Mouse (Mus musculus) regulatory T cell (primary cell): ENCODE data around the gene Slc4a3.

Experiments used
- in situ Hi-C: fragments of 300-600 bp; cut with MboI, MseI; formaldehyde crosslinking; loops from one replicate; pipeline ENCODE4 v1.15.1; 2025; ENCODE audit warnings: high pct_unique_total_duplicates

The Slc4a3 gene

GRCm38 (mm10) chr1:75521321-75522031, 24.6 kb upstream of the Slc4a3 start, which contains the start of gene Stk11ip:
Gene Stk11ip, plus strand, starts transcription at chr1:75521529.
- in situ Hi-C loops = loop anchor here (5.0 kb wide), 1 partner anchor 44 kb away; the partner anchor contains the start of genes Chpf and Tmem198

GRCm38 (mm10) chr1:75524679-75525078, 21.4 kb upstream of the Slc4a3 start:
- in situ Hi-C loops = loop anchor here (5.0 kb wide), 1 partner anchor 47 kb away; the partner anchor contains the start of genes Chpf and Tmem198

- in situ Hi-C loops = no loop called here
Measured at GRCm38 (mm10) chr1:75530546-75530945, 15.5 kb upstream of the Slc4a3 start.

- in situ Hi-C loops = no loop called here
Measured at GRCm38 (mm10) chr1:75532280-75533172, 13.5 kb upstream of the Slc4a3 start.

- in situ Hi-C loops = no loop called here
Measured at GRCm38 (mm10) chr1:75533325-75534252, 12.5 kb upstream of the Slc4a3 start.

- in situ Hi-C loops = no loop called here
Measured at GRCm38 (mm10) chr1:75537587-75537986, 8.5 kb upstream of the Slc4a3 start.

- in situ Hi-C loops = no loop called here
Measured at GRCm38 (mm10) chr1:75538597-75539190, 7.4 kb upstream of the Slc4a3 start.

GRCm38 (mm10) chr1:75541496-75541895, 4.6 kb upstream of the Slc4a3 start:
- in situ Hi-C loops = no loop called here

- in situ Hi-C loops = no loop called here
Measured at GRCm38 (mm10) chr1:75544351-75544750, 1.7 kb upstream of the Slc4a3 start.

GRCm38 (mm10) chr1:75547351-75547750, 1.3 kb downstream of the Slc4a3 start:
- in situ Hi-C loops = no loop called here

GRCm38 (mm10) chr1:75548083-75548482, 2.0 kb downstream of the Slc4a3 start:
- in situ Hi-C loops = no loop called here

GRCm38 (mm10) chr1:75548871-75549270, 2.8 kb downstream of the Slc4a3 start:
- in situ Hi-C loops = no loop called here

GRCm38 (mm10) chr1:75549289-75550279, 3.5 kb downstream of the Slc4a3 start:
- in situ Hi-C loops = loop anchor here (5.0 kb wide), 1 partner anchor 57 kb away; no protein-coding TSS in a partner anchor

GRCm38 (mm10) chr1:75550586-75550985, 4.5 kb downstream of the Slc4a3 start:
- in situ Hi-C loops = loop anchor here (5.0 kb wide), 1 partner anchor 58 kb away; no protein-coding TSS in a partner anchor

- in situ Hi-C loops = no loop called here
Measured at GRCm38 (mm10) chr1:75555680-75556079, 9.6 kb downstream of the Slc4a3 start.

- in situ Hi-C loops = no loop called here
Measured at GRCm38 (mm10) chr1:75556143-75556781, 10.2 kb downstream of the Slc4a3 start.

- in situ Hi-C loops = no loop called here
Measured at GRCm38 (mm10) chr1:75557041-75557440, 11.0 kb downstream of the Slc4a3 start.

- in situ Hi-C loops = no loop called here
Measured at GRCm38 (mm10) chr1:75558388-75559178, 12.5 kb downstream of the Slc4a3 start.
